Mouse (Mus musculus) embryonic fibroblast, embryonic 13.5 days (primary cell): ENCODE data around the gene Robo1.

ENCODE experiments used
- CTCF ChIP-seq: IDR thresholded peaks from 2 replicates; pipeline ENCODE4 v1.5.1; 2011; ENCODE audit warnings: mild to moderate bottlenecking, control low read depth, low read length, moderate library complexity, borderline replicate concordance; ENCODE audit not compliant: insufficient read depth
- POLR2A ChIP-seq: IDR thresholded peaks from 2 replicates; pipeline ENCODE4 v1.6.1; 2011; ENCODE audit warnings: low read depth, mild to moderate bottlenecking, control low read depth, low read length, moderate library complexity

- TF ChIP-seq CTCF (no peak), POLR2A (no peak)
These were observed 267.1 kb downstream of the Robo1 start for GRCm38 (mm10) chr16:72575171-72575570.
